13 mouse cellular contexts compared by ENCODE assay signal in the genomic region with DNA sequence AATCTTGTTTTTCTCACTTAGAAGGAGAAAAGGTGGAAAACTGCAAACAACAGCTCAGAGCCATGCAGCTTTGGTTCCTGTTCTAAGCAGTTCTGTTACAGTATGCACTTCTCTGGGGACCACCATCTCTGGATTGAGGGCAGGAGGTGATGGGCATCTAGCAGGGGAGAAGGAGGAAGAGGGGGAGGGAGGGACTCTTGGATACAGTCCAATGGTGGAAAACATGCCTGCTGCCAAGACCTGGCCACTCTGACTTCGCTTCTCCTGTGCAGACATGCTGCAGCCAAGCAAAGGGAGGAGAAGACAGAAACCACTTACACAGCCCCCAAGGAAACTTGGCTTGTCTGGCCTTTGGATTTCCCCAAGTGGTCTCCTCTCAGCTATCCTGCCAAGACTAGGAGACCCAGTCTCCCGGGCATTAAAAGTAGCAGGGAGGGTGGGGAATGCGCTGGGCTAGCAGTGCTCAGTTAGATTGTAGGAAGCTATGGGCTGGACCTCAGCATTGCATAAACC. TPM values are rescaled to one million over a fixed set of nuclear protein-coding genes. Genes with fewer than 3 reads are reported as not detected.
DNase-seq lines count a peak whose midpoint lies in the region; ATAC-seq and TF ChIP-seq lines count a peak whose summit lies in the region.
"Had no signal": no experiment of that assay in that cellular context is flagged by ENCODE, and none has a peak within 500 bp of the region (broad histone marks: within the 10 kb centered on the region; RNA-seq: fewer than 3 reads in every experiment).

No protein-coding gene starts in this region.

- intact Hi-C loops in heart, postnatal 25 days (cut with DNase I) = no loop called here

- no peak for ATAC-seq in heart, embryonic 11.5 days (replicated peaks; ENCODE audit: insufficient number of reproducible peaks, low FRiP score, low TSS enrichment)
- no peak for ATAC-seq in midbrain, postnatal 0 days (ENCODE audit: low FRiP score)
- no peak for ATAC-seq in midbrain, embryonic 11.5 days (ENCODE audit: low FRiP score)
- ATAC-seq in heart, embryonic 13.5 days (ENCODE audit: extremely low read depth, insufficient number of reproducible peaks, low FRiP score, low TSS enrichment) = no peak
- ATAC-seq: forebrain, embryonic 15.5 days; midbrain, embryonic 13.5 days had no signal

- peaks cover 5% of the 10 kb centered on the region for H3K36me3 ChIP-seq in heart, embryonic 11.5 days (ENCODE audit: control insufficient read depth, insufficient read depth, low read length)
- no peaks in the 10 kb centered on the region; the same call in 1 of the 2 replicates for H3K36me3 ChIP-seq in midbrain, postnatal 0 days (ENCODE audit: insufficient read depth, low read length)
- peaks cover 9% of the 10 kb centered on the region; the same call in 1 of the 2 replicates for H3K36me3 ChIP-seq in midbrain, embryonic 11.5 days (ENCODE audit: control insufficient read depth, insufficient read depth, low read length)
- H3K36me3 ChIP-seq in heart, embryonic 13.5 days = peaks cover 63% of the 10 kb centered on the region

- 70% methylated on average over 3 of the region's 3 CpGs for WGBS in heart, embryonic 11.5 days (ENCODE audit: insufficient replicate concordance)
- WGBS in midbrain, postnatal 0 days = 63% methylated on average over 3 of the region's 3 CpGs
- WGBS in midbrain, embryonic 11.5 days = 89% methylated on average over 3 of the region's 3 CpGs
- WGBS in heart, embryonic 13.5 days = 45% methylated on average over 3 of the region's 3 CpGs

- H3K4me2 ChIP-seq in heart, embryonic 11.5 days = no peak overlapping the region
- no peak overlapping the region for H3K4me2 ChIP-seq in midbrain, postnatal 0 days (ENCODE audit: low read depth, low read length, poor library complexity, severe bottlenecking)
- no peak overlapping the region for H3K4me2 ChIP-seq in midbrain, embryonic 11.5 days
- H3K4me2 ChIP-seq in heart, embryonic 13.5 days = no peak overlapping the region
- H3K4me2 ChIP-seq: forebrain, embryonic 15.5 days; midbrain, embryonic 13.5 days had no signal

- DNase-seq in heart, postnatal 25 days (ENCODE audit: low spot score) = no peak
- DNase-seq in midbrain, postnatal 0 days (ENCODE audit: low spot score) = peak; percentile 39
- DNase-seq in midbrain, embryonic 11.5 days (ENCODE audit: low spot score, missing footprints) = no peak
- DNase-seq in retina, postnatal 1 day = no peak
- no peak for DNase-seq in right cerebral cortex, postnatal 25 days
- DNase-seq: cerebellum, adult 2 months; layer of hippocampus, postnatal 36 days had no signal

- TF ChIP-seq CTCF in midbrain, postnatal 0 days (IDR thresholded peaks at IDR 0.05) = no peak

- peak overlapping the region; percentile 67; the same call in 1 of the 2 replicates for H3K27ac ChIP-seq in heart, embryonic 11.5 days (ENCODE audit: low read depth, low read length)
- H3K27ac ChIP-seq in midbrain, postnatal 0 days (ENCODE audit: low read depth, low read length) = no peak overlapping the region
- no peak overlapping the region for H3K27ac ChIP-seq in midbrain, embryonic 11.5 days (ENCODE audit: low read depth, low read length)
- peak overlapping the region; percentile 66 for H3K27ac ChIP-seq in heart, embryonic 13.5 days (replicated peaks)
- H3K27ac ChIP-seq: forebrain, embryonic 15.5 days; liver, embryonic 14.5 days; midbrain, embryonic 13.5 days had no signal

- no peaks in the 10 kb centered on the region for H3K9me3 ChIP-seq in heart, embryonic 11.5 days (replicated peaks; ENCODE audit: control insufficient read depth, low read length)
- no peaks in the 10 kb centered on the region for H3K9me3 ChIP-seq in midbrain, postnatal 0 days (ENCODE audit: low read length)
- no peaks in the 10 kb centered on the region for H3K9me3 ChIP-seq in midbrain, embryonic 11.5 days (ENCODE audit: control insufficient read depth, low read length)
- H3K9me3 ChIP-seq in heart, embryonic 13.5 days = no peaks in the 10 kb centered on the region
- H3K9me3 ChIP-seq: forebrain, embryonic 15.5 days; midbrain, embryonic 13.5 days had no signal

- peaks cover 19% of the 10 kb centered on the region for H3K4me1 ChIP-seq in heart, embryonic 11.5 days (ENCODE audit: control insufficient read depth, insufficient read depth, low read length)
- no peaks in the 10 kb centered on the region for H3K4me1 ChIP-seq in midbrain, postnatal 0 days (ENCODE audit: insufficient read depth, low read length)
- no peaks in the 10 kb centered on the region for H3K4me1 ChIP-seq in midbrain, embryonic 11.5 days (ENCODE audit: control insufficient read depth, insufficient read depth, low read length)
- H3K4me1 ChIP-seq in heart, embryonic 13.5 days = peaks cover 41% of the 10 kb centered on the region
- H3K4me1 ChIP-seq: midbrain, embryonic 13.5 days had no signal

- H3K9ac ChIP-seq in heart, embryonic 11.5 days (ENCODE audit: low read depth, low read length) = 0 out of 2 replicates have a peak overlapping the region, but pooled peaks have one; percentile 24
- no peak overlapping the region for H3K9ac ChIP-seq in midbrain, postnatal 0 days (replicated peaks; ENCODE audit: low read length, poor library complexity, severe bottlenecking)
- no peak overlapping the region for H3K9ac ChIP-seq in midbrain, embryonic 11.5 days (ENCODE audit: low read length)
- no peak overlapping the region for H3K9ac ChIP-seq in heart, embryonic 13.5 days
- H3K9ac ChIP-seq: forebrain, embryonic 15.5 days; liver, embryonic 14.5 days; midbrain, embryonic 13.5 days had no signal

- no peaks in the 10 kb centered on the region for H3K27me3 ChIP-seq in heart, embryonic 11.5 days (ENCODE audit: control insufficient read depth, insufficient read depth, low read length)
- H3K27me3 ChIP-seq in midbrain, postnatal 0 days (ENCODE audit: insufficient read depth, low read length) = no peaks in the 10 kb centered on the region
- H3K27me3 ChIP-seq in midbrain, embryonic 11.5 days (ENCODE audit: control insufficient read depth, insufficient read depth, low read length) = no peaks in the 10 kb centered on the region
- no peaks in the 10 kb centered on the region for H3K27me3 ChIP-seq in heart, embryonic 13.5 days (replicated peaks)
- H3K27me3 ChIP-seq: CH12.LX; forebrain, embryonic 15.5 days; midbrain, embryonic 13.5 days had no signal

- H3K4me3 ChIP-seq in heart, embryonic 11.5 days (ENCODE audit: low read depth, low read length) = no peak overlapping the region
- no peak overlapping the region for H3K4me3 ChIP-seq in midbrain, postnatal 0 days (ENCODE audit: low read depth, low read length)
- H3K4me3 ChIP-seq in midbrain, embryonic 11.5 days (ENCODE audit: low read depth, low read length) = no peak overlapping the region
- H3K4me3 ChIP-seq in heart, embryonic 13.5 days = no peak overlapping the region
- H3K4me3 ChIP-seq: forebrain, embryonic 15.5 days; midbrain, embryonic 13.5 days had no signal

RNA-seq across cellular contexts. Expression of a gene that starts 52.7 kb away (rescaled TPM):
- 16.0 and 23.5 TPM in 2 replicates for polyA plus RNA-seq in heart, embryonic 11.5 days (2014; fragmentation: Nextera tagmentation; extraction: Ambion mirVana)
- total RNA-seq in heart, postnatal 25 days (2021) = 100 to 1,000 TPM; 106 to 118 TPM
- total RNA-seq in midbrain, postnatal 0 days (2014; rRNA removed) = 16.6 TPM in 2 replicates
- polyA plus RNA-seq in midbrain, postnatal 0 days (2015; fragmentation: Nextera tagmentation; extraction: Ambion mirVana) = 5.0 and 6.0 TPM in 2 replicates
- polyA plus RNA-seq in midbrain, embryonic 11.5 days (2014; fragmentation: Nextera tagmentation; extraction: Ambion mirVana) = 2.7 TPM in 2 replicates
- polyA plus RNA-seq in heart, embryonic 13.5 days (2015; fragmentation: Nextera tagmentation; extraction: Ambion mirVana) = 14.2 and 14.8 TPM in 2 replicates

Comparison
In these comparisons a context has a peak if more than half of its experiments do, and no peak if none do; other contexts are left out.
1. H3K27ac ChIP-seq: peak in heart, embryonic 11.5 days (single experiment) and heart, embryonic 13.5 days (single experiment); none in midbrain, postnatal 0 days (single experiment) and midbrain, embryonic 11.5 days (single experiment).